Mouse (Mus musculus) G1E (cell line): ENCODE data around the gene Ing1. TPM values are rescaled to one million over a fixed set of nuclear protein-coding genes. Genes with fewer than 3 reads are reported as not detected.

ENCODE experiments used
- ATAC-seq: 2 replicates; pipeline ENCODE4 v1.8.0; 2016; ENCODE audit warnings: mild to moderate bottlenecking; ENCODE audit not compliant: insufficient number of reproducible peaks, poor library complexity, low FRiP score, severe bottlenecking; ENCODE audit errors: extremely low read depth
- DNase-seq: peaks from one replicate; pipeline ENCODE4 v3.0.0; 2012; ENCODE audit warnings: low spot score
- H3K27me3 ChIP-seq: 2 replicates; pipeline ENCODE4 v1.6.1; 2012; ENCODE audit warnings: mild to moderate bottlenecking, low read length, inconsistent platforms; ENCODE audit not compliant: insufficient read depth
- H3K36me3 ChIP-seq: replicated peaks from 2 replicates; pipeline ENCODE3; 2012; ENCODE audit warnings: mild to moderate bottlenecking, inconsistent platforms
- H3K4me1 ChIP-seq: 2 replicates; pipeline ENCODE4 v1.6.1; 2012; ENCODE audit warnings: low read depth, low read length, inconsistent platforms, mixed read lengths; ENCODE audit not compliant: insufficient read depth
- H3K4me3 ChIP-seq: 2 replicates; pipeline ENCODE4 v1.5.1; 2012; ENCODE audit warnings: low read depth, mild to moderate bottlenecking, inconsistent platforms, low read length, moderate library complexity, mixed read lengths
- H3K9me3 ChIP-seq: replicated peaks from 2 replicates; pipeline ENCODE4 v1.6.1; 2012; ENCODE audit warnings: inconsistent platforms
- CTCF ChIP-seq: IDR thresholded peaks from 2 replicates; pipeline ENCODE4 v1.5.1; 2012; ENCODE audit warnings: low read depth, low read length, inconsistent platforms, mixed read lengths
- GATA1 ChIP-seq: IDR thresholded peaks from 2 replicates; pipeline ENCODE4 v1.6.1; 2012; ENCODE audit warnings: borderline replicate concordance, low read length, inconsistent platforms, mixed read lengths
- GATA2 ChIP-seq: IDR thresholded peaks from 2 replicates; pipeline ENCODE4 v1.6.1; 2012; ENCODE audit warnings: low read depth, low read length, inconsistent platforms, borderline replicate concordance
- POLR2AphosphoS5 ChIP-seq: IDR thresholded peaks from 2 replicates; pipeline ENCODE4 v1.6.1; 2012; ENCODE audit warnings: low read depth, low read length, inconsistent platforms; ENCODE audit not compliant: insufficient replicate concordance
- TAL1 ChIP-seq: conservative IDR thresholded peaks from 2 replicates; pipeline ENCODE4 v1.6.1; 2012; ENCODE audit warnings: low read depth, low read length, inconsistent platforms, mixed read lengths
- polyA plus RNA-seq: library from polyadenylated mRNA; stranded (reverse); fragments of >175 nt; gene quantifications from 2 replicates; pipeline ENCODE4 v1.2.3, GENCODE M21; 2012
- total RNA-seq, 2 experiments: library from RNA; stranded (forward) in 1 of 2; stranded (reverse) in 1 of 2; fragments of 200-1000 nt in 1 of 2; fragments of >200 nt in 1 of 2; fragmentation: Nextera tagmentation in 1 of 2; gene quantifications; 2 replicates each; pipeline ENCODE4 v1.2.3; 2014 to 2017

Ing1 gene
- total and polyA plus RNA-seq, 3 experiments: 29.7 to 61.5 (median 45.2) TPM

DNA sequence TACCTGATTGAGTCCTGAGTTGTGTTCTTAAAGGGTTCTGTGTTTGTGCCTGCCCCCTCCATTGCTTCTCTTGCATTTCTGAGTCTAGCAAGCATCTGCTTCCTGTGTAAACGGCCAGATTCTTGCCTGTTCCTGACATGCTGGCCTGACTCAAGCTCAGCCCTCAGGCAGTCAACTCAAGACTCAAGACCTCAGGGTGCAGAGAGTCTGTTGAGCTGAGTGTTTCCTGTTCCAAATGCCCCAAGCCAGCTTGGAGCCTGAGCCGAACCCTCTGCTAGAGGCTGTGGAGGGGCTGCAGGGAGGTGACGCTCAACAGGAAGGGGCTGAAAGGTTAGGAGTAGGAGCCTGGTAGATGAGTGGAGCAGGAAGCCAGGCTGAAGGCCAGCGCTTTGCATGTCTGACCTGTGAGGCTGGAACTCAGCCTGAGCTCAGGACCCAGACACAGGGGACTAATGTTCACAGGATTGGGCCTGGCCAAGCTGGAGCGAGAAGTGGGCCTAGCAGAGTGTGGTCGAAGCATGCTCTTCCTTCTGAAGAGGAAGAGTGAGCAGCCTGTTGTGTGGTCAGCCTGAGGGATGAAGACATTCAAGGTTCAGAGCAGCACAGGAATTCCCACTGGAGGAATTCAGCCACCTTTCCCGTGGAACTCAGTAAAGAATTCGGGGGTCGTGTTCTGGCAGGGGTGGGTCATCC lies 19.7 kb downstream of the Ing1 start:
- no peak for ATAC-seq
- H3K4me3 ChIP-seq: no peak overlapping the region
- no peak for TF ChIP-seq TAL1
- no peak for TF ChIP-seq POLR2AphosphoS5
- no peak for TF ChIP-seq CTCF
- no peak for DNase-seq
- H3K4me1 ChIP-seq: no peaks in the 10 kb centered on the region; the same call in 1 of the 2 replicates
- no peaks in the 10 kb centered on the region for H3K9me3 ChIP-seq
- H3K36me3 ChIP-seq: no peaks in the 10 kb centered on the region
- peaks cover 36% of the 10 kb centered on the region for H3K27me3 ChIP-seq

DNA sequence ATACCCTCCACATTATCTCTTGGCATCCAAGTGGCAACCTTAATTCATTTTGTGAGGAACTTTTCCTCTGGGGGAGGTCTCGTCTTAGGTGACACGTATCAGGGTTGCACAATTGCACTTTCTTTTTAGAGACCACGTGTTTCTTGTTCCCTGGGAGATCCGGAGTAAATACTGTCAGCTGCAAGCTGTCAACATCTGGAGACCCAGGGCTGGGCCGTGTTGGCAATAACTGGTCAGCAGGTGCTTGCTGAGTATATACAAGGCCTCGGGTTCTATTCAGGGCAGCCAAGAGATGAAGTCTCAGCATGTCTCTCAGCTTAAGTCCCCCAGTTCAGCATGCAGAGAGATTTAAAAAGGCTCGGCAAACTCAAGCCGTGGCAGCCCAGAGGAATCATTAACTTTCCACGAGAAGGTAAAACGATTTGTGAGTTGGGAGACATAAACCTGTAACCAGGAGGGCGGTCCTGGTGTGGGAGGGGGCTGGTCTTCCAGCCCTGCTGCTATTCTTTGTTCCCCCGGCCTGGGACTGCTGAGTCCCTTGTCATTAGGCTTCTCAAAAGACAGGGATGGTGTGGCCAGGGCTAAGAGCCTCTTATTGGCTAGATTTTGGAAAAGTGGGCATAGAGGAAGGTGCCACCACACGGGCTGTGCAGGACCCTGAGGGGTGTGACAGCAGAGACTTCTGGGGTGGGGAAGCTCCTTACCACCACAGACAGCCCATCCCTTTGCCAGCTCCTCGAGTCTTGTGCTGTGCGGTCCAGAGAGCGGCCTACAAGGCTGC lies 20.4 kb downstream of the Ing1 start:
- ATAC-seq: no peak
- H3K4me3 ChIP-seq: no peak overlapping the region
- TF ChIP-seq CTCF (no peak), GATA2 (no peak), GATA1 (no peak), POLR2AphosphoS5 (no peak), TAL1 (no peak)
- peaks cover 36% of the 10 kb centered on the region for H3K27me3 ChIP-seq
- H3K9me3 ChIP-seq: no peaks in the 10 kb centered on the region
- no peaks in the 10 kb centered on the region for H3K36me3 ChIP-seq
- H3K4me1 ChIP-seq: no peaks in the 10 kb centered on the region
- no peak for DNase-seq

GRCm38 (mm10) chr8:11585513-11586373 lies 30.4 kb downstream of the Ing1 start:
- Histone ChIP-seq H3K9me3 (peaks cover 12% of the 10 kb centered on the region), H3K36me3 (no peaks in the 10 kb centered on the region), H3K27me3 (peaks cover 50% of the 10 kb centered on the region), H3K4me3 (no peak overlapping the region), H3K4me1 (0 out of 2 replicates have a peak, but pooled peaks cover 5% of the 10 kb centered on the region)
- TF ChIP-seq GATA1: no peak
- no peak for TF ChIP-seq TAL1
- TF ChIP-seq CTCF: no peak
- no peak for TF ChIP-seq POLR2AphosphoS5
- TF ChIP-seq GATA2: no peak
- ATAC-seq (no peak), DNase-seq (no peak)

- no peak for DNase-seq
- no peak for ATAC-seq
- TF ChIP-seq CTCF (no peak), GATA2 (no peak), TAL1 (no peak)
- H3K9me3 ChIP-seq: peaks cover 12% of the 10 kb centered on the region
- no peak overlapping the region for H3K4me3 ChIP-seq
- no peaks in the 10 kb centered on the region for H3K36me3 ChIP-seq
- H3K27me3 ChIP-seq: peaks cover 50% of the 10 kb centered on the region
- 0 out of 2 replicates have a peak, but pooled peaks cover 5% of the 10 kb centered on the region for H3K4me1 ChIP-seq
These were observed 31.0 kb downstream of the Ing1 start for GRCm38 (mm10) chr8:11586374-11586745.

- peaks cover 61% of the 10 kb centered on the region for H3K27me3 ChIP-seq
- H3K36me3 ChIP-seq: no peaks in the 10 kb centered on the region
- DNase-seq (no peak), ATAC-seq (no peak)
- peaks cover 2% of the 10 kb centered on the region; the same call in 1 of the 2 replicates for H3K9me3 ChIP-seq
- H3K4me3 ChIP-seq: no peak overlapping the region
- peaks cover 10% of the 10 kb centered on the region; the same call in 1 of the 2 replicates for H3K4me1 ChIP-seq
- no peak for TF ChIP-seq TAL1
- no peak for TF ChIP-seq POLR2AphosphoS5
- TF ChIP-seq GATA2: no peak
- TF ChIP-seq GATA1: no peak
- no peak for TF ChIP-seq CTCF
These were observed 36.5 kb downstream of the Ing1 start for GRCm38 (mm10) chr8:11591837-11592236.

DNA sequence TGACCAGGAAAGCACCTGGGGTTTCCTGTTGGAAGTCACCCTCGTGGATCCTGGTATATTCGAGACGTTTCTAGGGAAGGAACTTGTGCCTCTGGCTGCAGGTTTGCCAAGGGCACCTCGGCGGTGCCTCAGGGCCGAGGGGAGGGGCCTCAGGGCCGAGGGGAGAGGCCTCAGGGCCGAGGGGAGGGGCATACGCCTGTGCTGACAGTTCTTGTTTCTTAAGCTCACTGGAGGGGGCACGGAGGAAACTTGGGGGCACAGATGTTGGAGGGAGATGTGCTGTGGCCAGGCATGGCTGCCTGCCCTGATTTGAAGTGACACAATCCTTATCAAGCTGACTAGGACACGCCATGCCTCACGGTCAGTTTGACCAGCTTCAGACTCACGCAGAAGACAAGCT lies 36.9 kb downstream of the Ing1 start:
- DNase-seq: no peak
- H3K36me3 ChIP-seq: no peaks in the 10 kb centered on the region
- H3K4me3 ChIP-seq: no peak overlapping the region
- TF ChIP-seq GATA2: no peak
- no peak for TF ChIP-seq GATA1
- TF ChIP-seq TAL1: no peak
- TF ChIP-seq POLR2AphosphoS5: no peak
- no peak for TF ChIP-seq CTCF
- peaks cover 61% of the 10 kb centered on the region for H3K27me3 ChIP-seq
- no peak for ATAC-seq
- peaks cover 4% of the 10 kb centered on the region; the same call in 1 of the 2 replicates for H3K9me3 ChIP-seq
- peaks cover 9% of the 10 kb centered on the region; the same call in 1 of the 2 replicates for H3K4me1 ChIP-seq
